Mouse (Mus musculus): ENCODE measurements around the gene Ranbp1. TPM values are rescaled to one million over a fixed set of nuclear protein-coding genes. Genes with fewer than 3 reads are reported as not detected.
"Not testable (repeated sequence)": the region's sequence is repeated elsewhere in the genome, so short reads cannot be mapped to it uniquely, and the experiment has no call there.

Gene Ranbp1
- polyA plus RNA-seq (2014; fragmentation: Nextera tagmentation; extraction: Ambion mirVana): 943 and 989 TPM in 2 replicates

- H3K4me2 ChIP-seq: peak within 1 kb of the TSS; percentile 89
- H3K27ac ChIP-seq (ENCODE audit: low read depth, low read length): peak within 1 kb of the TSS; percentile 92
- ATAC-seq (replicated peaks; ENCODE audit: low FRiP score) (peak; percentile 93), DNase-seq (ENCODE audit: low spot score) (peak; percentile 99)
- H3K4me1 ChIP-seq (replicated peaks; ENCODE audit: control insufficient read depth, insufficient read depth, low read length): peaks cover 25% of the 10 kb centered on the region
- H3K27me3 ChIP-seq (replicated peaks; ENCODE audit: control insufficient read depth, insufficient read depth, low read length): no peaks in the 10 kb centered on the region
- peak within 1 kb of the TSS; percentile 98 for H3K4me3 ChIP-seq (ENCODE audit: low read depth, low read length)
- H3K36me3 ChIP-seq (ENCODE audit: control insufficient read depth, insufficient read depth, low read length): peaks cover 61% of the 10 kb centered on the region
- H3K9ac ChIP-seq (ENCODE audit: low read depth, low read length): peak within 1 kb of the TSS; percentile 98
- no peaks in the 10 kb centered on the region for H3K9me3 ChIP-seq (ENCODE audit: control insufficient read depth, low read length)
- under 1% methylated on average over 102 of the region's 102 CpGs for WGBS
These were observed at the start of gene Ranbp1, which contains the start of gene Trmt2a for GRCm38 (mm10) chr16:18248433-18249363. Gene Ranbp1 (minus strand): TSS chr16:18248732. Gene Trmt2a (plus strand): TSS chr16:18248679.

DNA sequence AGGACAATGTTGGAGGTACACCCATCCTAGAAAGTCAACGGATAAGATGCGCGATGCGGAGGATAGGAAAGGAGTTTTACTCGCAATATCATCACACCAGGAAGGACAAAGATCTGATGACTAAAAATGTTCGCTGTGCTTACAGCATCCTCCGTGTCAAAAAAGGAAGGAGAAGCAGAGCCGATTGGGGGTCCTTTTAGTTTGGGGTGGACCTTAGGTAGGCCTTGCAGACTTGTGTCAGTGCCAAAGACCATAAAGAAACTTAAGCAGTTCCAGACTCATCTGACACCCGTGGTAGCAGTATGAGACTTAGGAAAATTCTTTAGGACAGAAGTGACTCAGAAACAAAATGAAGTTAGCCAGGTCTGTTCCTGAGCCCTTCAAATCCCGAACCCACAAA lies 41.1 kb upstream of the Ranbp1 start:
- peak overlapping the region; percentile 95 for H3K4me3 ChIP-seq (ENCODE audit: low read depth, low read length)
- 8% methylated on average over 7 of the region's 10 CpGs for WGBS

DNA sequence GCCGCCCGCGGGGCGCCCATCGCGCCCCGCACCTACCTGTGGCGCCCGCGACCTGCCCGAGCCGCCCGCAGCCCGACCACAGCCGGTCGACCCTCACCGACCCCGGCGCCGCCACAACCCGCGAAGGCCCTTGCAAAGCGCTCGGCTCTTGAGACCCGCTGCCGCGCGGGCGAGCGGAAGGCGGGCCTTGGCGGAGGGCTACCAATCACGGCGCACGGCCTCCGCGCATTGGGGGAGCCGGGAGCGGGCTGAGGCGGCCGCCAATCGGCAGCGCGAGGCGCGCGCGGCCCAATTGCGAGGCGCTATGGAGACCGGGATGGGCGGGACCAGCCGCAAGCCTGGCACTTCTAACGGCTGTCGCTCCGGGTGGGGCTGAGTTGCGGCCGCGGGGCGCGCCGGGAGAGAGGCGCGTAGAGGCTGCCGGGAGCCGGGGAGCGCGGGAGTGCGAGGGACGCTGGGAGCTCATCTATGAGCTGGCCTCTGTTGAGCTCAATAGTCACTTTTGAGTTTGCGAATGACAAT lies 40.6 kb upstream of the Ranbp1 start, which contains the start of gene Dgcr8:
Dgcr8 (minus strand) TSS at position 180 of the 522 bp plus-strand sequence.
- WGBS: under 1% methylated on average over 70 of the region's 71 CpGs
- peak within 1 kb of the TSS; percentile 99 for H3K4me2 ChIP-seq
- ATAC-seq (replicated peaks; ENCODE audit: low FRiP score): peak; percentile 98
- no peaks in the 10 kb centered on the region for H3K9me3 ChIP-seq (ENCODE audit: control insufficient read depth, low read length)
- peak; percentile 97 for DNase-seq (ENCODE audit: low spot score)
- peak within 1 kb of the TSS; percentile 98 for H3K9ac ChIP-seq (ENCODE audit: low read depth, low read length)
- H3K4me3 ChIP-seq (ENCODE audit: low read depth, low read length): peak within 1 kb of the TSS; percentile 95
- peak within 1 kb of the TSS; percentile 92 for H3K27ac ChIP-seq (ENCODE audit: low read depth, low read length)
- H3K4me1 ChIP-seq (replicated peaks; ENCODE audit: control insufficient read depth, insufficient read depth, low read length): peaks cover 20% of the 10 kb centered on the region
- H3K27me3 ChIP-seq (replicated peaks; ENCODE audit: control insufficient read depth, insufficient read depth, low read length): no peaks in the 10 kb centered on the region
- peaks cover 19% of the 10 kb centered on the region for H3K36me3 ChIP-seq (ENCODE audit: control insufficient read depth, insufficient read depth, low read length)

More for the DNA sequence above, 41.1 kb upstream of the Ranbp1 start:
- not testable (repeated sequence) for ATAC-seq (replicated peaks; ENCODE audit: low FRiP score); H3K27me3 ChIP-seq (replicated peaks; ENCODE audit: control insufficient read depth, insufficient read depth, low read length); DNase-seq (ENCODE audit: low spot score); H3K9me3 ChIP-seq (ENCODE audit: control insufficient read depth, low read length)
- Histone ChIP-seq H3K9ac (ENCODE audit: low read depth, low read length) (peak overlapping the region; percentile 60), H3K4me1 (replicated peaks; ENCODE audit: control insufficient read depth, insufficient read depth, low read length) (peaks cover 20% of the 10 kb centered on the region), H3K4me2 (peak overlapping the region; percentile 54), H3K27ac (ENCODE audit: low read depth, low read length) (peak overlapping the region; percentile 92; the same call in 1 of the 2 replicates), H3K36me3 (ENCODE audit: control insufficient read depth, insufficient read depth, low read length) (peaks cover 15% of the 10 kb centered on the region)

DNA sequence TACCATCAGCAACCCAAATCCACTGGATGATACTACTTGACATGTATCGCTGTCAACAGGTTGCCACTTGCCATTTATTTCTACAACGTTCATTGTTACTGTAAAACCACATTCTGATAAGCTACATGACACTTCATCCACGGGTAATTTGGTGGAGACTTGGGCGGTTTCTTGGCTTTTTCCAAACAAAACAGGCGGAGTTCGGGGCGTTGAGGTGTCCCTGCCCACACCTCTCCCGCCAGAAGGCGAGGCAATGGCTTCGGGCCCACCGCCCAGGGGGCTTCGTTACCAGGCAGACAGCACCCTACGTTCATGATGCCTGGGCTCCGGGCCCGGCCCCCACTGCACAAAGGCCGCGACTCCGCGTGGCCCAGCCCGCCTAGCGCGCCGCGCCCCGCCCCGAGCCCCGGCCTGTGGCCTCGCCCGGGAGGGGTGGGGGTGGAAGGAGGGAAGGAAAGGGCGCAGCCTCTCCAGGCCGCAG lies 40.1 kb upstream of the Ranbp1 start:
- Histone ChIP-seq H3K9me3 (ENCODE audit: control insufficient read depth, low read length) (no peaks in the 10 kb centered on the region), H3K36me3 (ENCODE audit: control insufficient read depth, insufficient read depth, low read length) (peaks cover 24% of the 10 kb centered on the region), H3K27me3 (replicated peaks; ENCODE audit: control insufficient read depth, insufficient read depth, low read length) (no peaks in the 10 kb centered on the region), H3K4me2 (peak overlapping the region; percentile 99), H3K9ac (ENCODE audit: low read depth, low read length) (peak overlapping the region; percentile 98), H3K4me1 (replicated peaks; ENCODE audit: control insufficient read depth, insufficient read depth, low read length) (peaks cover 20% of the 10 kb centered on the region), H3K4me3 (ENCODE audit: low read depth, low read length) (peak overlapping the region; percentile 95), H3K27ac (ENCODE audit: low read depth, low read length) (peak overlapping the region; percentile 92)
- ATAC-seq (replicated peaks; ENCODE audit: low FRiP score) (peak; percentile 88), DNase-seq (ENCODE audit: low spot score) (no peak)
- WGBS: under 1% methylated on average over 31 of the region's 31 CpGs

GRCm38 (mm10) chr16:18288166-18288565 lies 39.6 kb upstream of the Ranbp1 start:
- no peaks in the 10 kb centered on the region for H3K9me3 ChIP-seq (ENCODE audit: control insufficient read depth, low read length)
- 2% methylated on average over 4 of the region's 4 CpGs for WGBS
- peak overlapping the region; percentile 99 for H3K4me2 ChIP-seq
- ATAC-seq (replicated peaks; ENCODE audit: low FRiP score) (no peak), DNase-seq (ENCODE audit: low spot score) (peak; percentile 35)
- H3K27ac ChIP-seq (ENCODE audit: low read depth, low read length): peak overlapping the region; percentile 92
- peak overlapping the region; percentile 95 for H3K4me3 ChIP-seq (ENCODE audit: low read depth, low read length)
- H3K4me1 ChIP-seq (replicated peaks; ENCODE audit: control insufficient read depth, insufficient read depth, low read length): peaks cover 20% of the 10 kb centered on the region
- H3K9ac ChIP-seq (ENCODE audit: low read depth, low read length): peak overlapping the region; percentile 98
- H3K36me3 ChIP-seq (ENCODE audit: control insufficient read depth, insufficient read depth, low read length): peaks cover 28% of the 10 kb centered on the region
- no peaks in the 10 kb centered on the region for H3K27me3 ChIP-seq (replicated peaks; ENCODE audit: control insufficient read depth, insufficient read depth, low read length)

- no peak for DNase-seq (ENCODE audit: low spot score)
- no peak overlapping the region for H3K4me3 ChIP-seq (ENCODE audit: low read depth, low read length)
- H3K9me3 ChIP-seq (ENCODE audit: control insufficient read depth, low read length): no peaks in the 10 kb centered on the region
- ATAC-seq (replicated peaks; ENCODE audit: low FRiP score): no peak
- H3K4me1 ChIP-seq (replicated peaks; ENCODE audit: control insufficient read depth, insufficient read depth, low read length): no peaks in the 10 kb centered on the region
- no peak overlapping the region for H3K27ac ChIP-seq (ENCODE audit: low read depth, low read length)
- no peaks in the 10 kb centered on the region for H3K27me3 ChIP-seq (replicated peaks; ENCODE audit: control insufficient read depth, insufficient read depth, low read length)
- H3K9ac ChIP-seq (ENCODE audit: low read depth, low read length): no peak overlapping the region
- no peak overlapping the region for H3K4me2 ChIP-seq
- 90% methylated on average over 2 of the region's 2 CpGs for WGBS
- peaks cover 68% of the 10 kb centered on the region for H3K36me3 ChIP-seq (ENCODE audit: control insufficient read depth, insufficient read depth, low read length)
These were observed 26.6 kb upstream of the Ranbp1 start for GRCm38 (mm10) chr16:18275166-18275565.

DNA sequence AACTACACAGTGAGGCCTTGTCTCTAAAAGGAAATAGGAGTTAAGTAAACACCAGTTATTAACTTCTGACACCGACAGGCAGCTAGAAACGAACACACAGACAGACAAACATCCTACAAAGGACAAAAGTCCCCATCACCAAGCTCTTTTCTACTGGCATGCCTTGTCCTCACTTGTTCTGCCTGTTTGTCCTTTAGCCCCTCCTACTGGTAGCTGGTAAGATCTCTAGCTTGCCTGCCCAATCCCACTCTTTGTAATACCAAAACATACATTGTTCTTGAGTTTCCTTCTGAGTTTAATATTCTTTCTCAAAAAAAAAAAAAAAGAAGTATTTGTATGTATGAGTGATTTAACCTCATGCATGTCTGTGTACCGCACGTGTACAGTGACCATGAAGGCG lies 19.6 kb upstream of the Ranbp1 start:
- ATAC-seq (replicated peaks; ENCODE audit: low FRiP score): no peak
- H3K9me3 ChIP-seq (ENCODE audit: control insufficient read depth, low read length): no peaks in the 10 kb centered on the region
- no peaks in the 10 kb centered on the region for H3K27me3 ChIP-seq (replicated peaks; ENCODE audit: control insufficient read depth, insufficient read depth, low read length)
- H3K4me3 ChIP-seq (ENCODE audit: low read depth, low read length): no peak overlapping the region
- WGBS: 89% methylated on average over 5 of the region's 5 CpGs
- no peak overlapping the region for H3K9ac ChIP-seq (ENCODE audit: low read depth, low read length)
- no peak for DNase-seq (ENCODE audit: low spot score)
- H3K36me3 ChIP-seq (ENCODE audit: control insufficient read depth, insufficient read depth, low read length): peaks cover 48% of the 10 kb centered on the region
- no peaks in the 10 kb centered on the region for H3K4me1 ChIP-seq (replicated peaks; ENCODE audit: control insufficient read depth, insufficient read depth, low read length)
- H3K4me2 ChIP-seq: no peak overlapping the region
- no peak overlapping the region for H3K27ac ChIP-seq (ENCODE audit: low read depth, low read length)

DNA sequence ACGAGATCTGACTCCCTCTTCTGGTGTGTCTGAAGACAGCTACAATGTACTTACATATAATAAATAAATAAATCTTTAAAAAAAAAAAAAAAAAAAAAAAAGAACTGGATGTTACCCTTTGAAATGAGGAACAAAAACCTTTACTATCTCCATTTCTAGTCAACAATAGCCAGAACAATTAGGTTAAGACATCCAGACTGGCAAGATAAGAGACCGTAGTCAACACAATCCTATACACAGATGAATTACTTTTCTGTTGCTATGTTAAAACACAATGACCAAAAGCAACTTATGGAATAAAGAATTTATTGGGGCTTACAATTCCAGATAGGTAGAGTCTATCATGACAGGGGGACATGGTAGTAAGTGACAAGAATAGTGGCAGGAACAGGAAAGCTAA lies 16.5 kb upstream of the Ranbp1 start:
- no peaks in the 10 kb centered on the region for H3K4me1 ChIP-seq (replicated peaks; ENCODE audit: control insufficient read depth, insufficient read depth, low read length)
- no peak for DNase-seq (ENCODE audit: low spot score)
- H3K4me3 ChIP-seq (ENCODE audit: low read depth, low read length): no peak overlapping the region
- no peaks in the 10 kb centered on the region for H3K27me3 ChIP-seq (replicated peaks; ENCODE audit: control insufficient read depth, insufficient read depth, low read length)
- H3K4me2 ChIP-seq: no peak overlapping the region
- no peak overlapping the region for H3K27ac ChIP-seq (ENCODE audit: low read depth, low read length)
- no peak for ATAC-seq (replicated peaks; ENCODE audit: low FRiP score)
- peaks cover 49% of the 10 kb centered on the region for H3K36me3 ChIP-seq (ENCODE audit: control insufficient read depth, insufficient read depth, low read length)
- no peak overlapping the region for H3K9ac ChIP-seq (ENCODE audit: low read depth, low read length)
- H3K9me3 ChIP-seq (ENCODE audit: control insufficient read depth, low read length): no peaks in the 10 kb centered on the region
- WGBS: 72% methylated on average over 2 of the region's 2 CpGs

Measured in liver, embryonic 11.5 days (tissue).